Mouse (Mus musculus) left cerebral cortex, postnatal 10 days (tissue): ENCODE results near the gene Pigh. TPM values are rescaled to one million over a fixed set of nuclear protein-coding genes. Genes with fewer than 3 reads are reported as not detected.
A peak's percentile ranks its signal among the peaks of the same experiment; 100 is the strongest.

Source experiments
- DNase-seq, 2 experiments: peaks; one replicate each; pipeline ENCODE4 v3.0.0; 2021 to 2022; ENCODE audit warnings: low spot score in 2 of 2, mixed read lengths in 1 of 2; ENCODE audit errors: extremely low spot score in 1 of 2
- intact Hi-C: fragments of 180-260 bp; cut with DNase I; formaldehyde crosslinking; loops from one replicate; pipeline ENCODE4 v1.15.1; 2025
- total RNA-seq, 2 experiments: library from RNA; stranded (reverse); gene quantifications; 2 replicates each; pipeline ENCODE4 v1.2.3; 2021

Gene Pigh
- total RNA-seq, 2 experiments from 2014 or later, result 9.0 to 10.8 TPM

GRCm38 (mm10) chr12:79069916-79070315, 19.5 kb downstream of the Pigh start:
- intact Hi-C loops, result no loop called here
- DNase-seq, result no peak

GRCm38 (mm10) chr12:79069187-79069608, 20.3 kb downstream of the Pigh start:
- intact Hi-C loops, result no loop called here
- no peak for DNase-seq

GRCm38 (mm10) chr12:79068306-79068705, 21.1 kb downstream of the Pigh start:
- intact Hi-C loops, result no loop called here
- no peak for DNase-seq

- intact Hi-C loops, result no loop called here
- DNase-seq, result no peak
These were observed 21.9 kb downstream of the Pigh start for GRCm38 (mm10) chr12:79067526-79067925.

GRCm38 (mm10) chr12:79066431-79066830, 23.0 kb downstream of the Pigh start:
- no peak for DNase-seq
- intact Hi-C loops, result no loop called here

- intact Hi-C loops, result no loop called here
These were observed 25.0 kb downstream of the Pigh start for GRCm38 (mm10) chr12:79064451-79064850.

GRCm38 (mm10) chr12:79060766-79061652, 28.4 kb downstream of the Pigh start:
- intact Hi-C loops, result no loop called here

More at GRCm38 (mm10) chr12:79064451-79064850, 25.0 kb downstream of the Pigh start:
- DNase-seq, result no peak

GRCm38 (mm10) chr12:79060134-79060533, 29.3 kb downstream of the Pigh start:
- intact Hi-C loops, result no loop called here
- no peak for DNase-seq

More at GRCm38 (mm10) chr12:79060766-79061652, 28.4 kb downstream of the Pigh start:
- DNase-seq, result no peak

- no peak for DNase-seq
- intact Hi-C loops, result no loop called here
These were observed 29.9 kb downstream of the Pigh start for GRCm38 (mm10) chr12:79059573-79059972.

- intact Hi-C loops, result no loop called here
These were observed 34.2 kb downstream of the Pigh start for GRCm38 (mm10) chr12:79055276-79055675.

GRCm38 (mm10) chr12:79052073-79052472, 37.4 kb downstream of the Pigh start:
- intact Hi-C loops, result no loop called here
- no peak for DNase-seq

More at GRCm38 (mm10) chr12:79055276-79055675, 34.2 kb downstream of the Pigh start:
- no peak for DNase-seq

- no peak for DNase-seq
- intact Hi-C loops, result no loop called here
These were observed 38.8 kb downstream of the Pigh start for GRCm38 (mm10) chr12:79050545-79051212.

GRCm38 (mm10) chr12:79049807-79050206, 39.6 kb downstream of the Pigh start:
- no peak for DNase-seq
- intact Hi-C loops, result no loop called here

- intact Hi-C loops, result no loop called here
- no peak for DNase-seq
These were observed 40.6 kb downstream of the Pigh start for GRCm38 (mm10) chr12:79048898-79049297.

- DNase-seq, result no peak
- intact Hi-C loops, result no loop called here
These were observed 42.2 kb downstream of the Pigh start for GRCm38 (mm10) chr12:79047203-79047602.

- no peak for DNase-seq
- intact Hi-C loops, result no loop called here
These were observed 43.3 kb downstream of the Pigh start for GRCm38 (mm10) chr12:79046171-79046570.

- intact Hi-C loops, result no loop called here
- DNase-seq, result peak in 1 of 2 experiments; percentile 4
These were observed 44.8 kb downstream of the Pigh start for GRCm38 (mm10) chr12:79044668-79045067.

- intact Hi-C loops, result no loop called here
- no peak for DNase-seq
These were observed 48.0 kb downstream of the Pigh start for GRCm38 (mm10) chr12:79041436-79041835.

GRCm38 (mm10) chr12:79040201-79040827, 49.1 kb downstream of the Pigh start:
- no peak for DNase-seq
- intact Hi-C loops, result no loop called here
